In genomic region chr11:118289562-118289961, GRCm38 (mm10) we compare ENCODE assay signal across 8 mouse cellular contexts. TPM values are rescaled to one million over a fixed set of nuclear protein-coding genes. Genes with fewer than 3 reads are reported as not detected.
DNase-seq lines count a peak whose midpoint lies in the region; ATAC-seq and TF ChIP-seq lines count a peak whose summit lies in the region.

No protein-coding gene starts in this region.

- no peaks in the 10 kb centered on the region for H3K9me3 ChIP-seq in limb, embryonic 13.5 days
- no peaks in the 10 kb centered on the region for H3K9me3 ChIP-seq in stomach, postnatal 0 days (ENCODE audit: control insufficient read depth, low read length)

- H3K27ac ChIP-seq in cerebellum, adult 2 months (ENCODE audit: insufficient read depth, low read length) = peak overlapping the region; percentile 59
- H3K27ac ChIP-seq in testis, adult 2 months (ENCODE audit: control insufficient read depth, insufficient read depth, low read depth, low read length) = peak overlapping the region; percentile 72
- H3K27ac ChIP-seq in limb, embryonic 13.5 days = peak overlapping the region; percentile 67; the same call in 1 of the 2 replicates
- H3K27ac ChIP-seq in stomach, postnatal 0 days (replicated peaks) = peak overlapping the region; percentile 88

- peaks cover 4% of the 10 kb centered on the region; the same call in 1 of the 2 replicates for H3K4me1 ChIP-seq in cerebellum, adult 2 months (ENCODE audit: control insufficient read depth, insufficient read depth, low read length)
- H3K4me1 ChIP-seq in testis, adult 2 months (ENCODE audit: control insufficient read depth, insufficient read depth, low read length) = peaks cover 13% of the 10 kb centered on the region
- H3K4me1 ChIP-seq in limb, embryonic 13.5 days = peaks cover 19% of the 10 kb centered on the region
- 0 out of 2 replicates have a peak, but pooled peaks cover 4% of the 10 kb centered on the region for H3K4me1 ChIP-seq in stomach, postnatal 0 days (replicated peaks; ENCODE audit: control insufficient read depth, insufficient read depth)

- no peak for TF ChIP-seq EP300 in stomach, postnatal 0 days (optimal IDR thresholded peaks at IDR 0.05)

- TF ChIP-seq POLR2A in cerebellum, adult 2 months (IDR thresholded peaks at IDR 0.05; ENCODE audit: borderline replicate concordance, insufficient read depth, low read length) = no peak
- no peak for TF ChIP-seq POLR2A in testis, adult 2 months (IDR thresholded peaks at IDR 0.05; ENCODE audit: control insufficient read depth, low read depth, low read length)

- no peak for DNase-seq in cerebellum, adult 2 months
- DNase-seq in cerebellum, adult 11 months = no peak
- DNase-seq in testis, postnatal 10 days (ENCODE audit: low spot score) = no peak
- no peak for DNase-seq in stomach, postnatal 0 days (ENCODE audit: low spot score)
- no peak for DNase-seq in kidney, postnatal 10 days
- DNase-seq in adrenal gland, adult 18-20 months (ENCODE audit: low spot score in 2 of 2) = no peak

- H3K4me3 ChIP-seq in cerebellum, adult 2 months (replicated peaks; ENCODE audit: insufficient read depth, low read depth, low read length) = peak overlapping the region; percentile 84
- peak overlapping the region; percentile 87 for H3K4me3 ChIP-seq in testis, adult 2 months (ENCODE audit: control insufficient read depth, low read depth, low read length)
- peak overlapping the region; percentile 93 for H3K4me3 ChIP-seq in limb, embryonic 13.5 days
- peak overlapping the region; percentile 82 for H3K4me3 ChIP-seq in stomach, postnatal 0 days (ENCODE audit: low read depth, low read length)

- ATAC-seq in limb, embryonic 13.5 days (ENCODE audit: low FRiP score, low read depth) = peak; percentile 5; the same call in 1 of the 2 replicates
- no peak for ATAC-seq in stomach, postnatal 0 days (ENCODE audit: low FRiP score, low TSS enrichment)

- TF ChIP-seq CTCF in cerebellum, adult 2 months (IDR thresholded peaks at IDR 0.05; ENCODE audit: borderline replicate concordance, insufficient read depth, low read depth, low read length) = no peak
- no peak for TF ChIP-seq CTCF in testis, adult 2 months (IDR thresholded peaks at IDR 0.05; ENCODE audit: control insufficient read depth, insufficient read depth, insufficient replicate concordance, low read depth, low read length)
- no peak for TF ChIP-seq CTCF in stomach, postnatal 0 days (IDR thresholded peaks at IDR 0.05; ENCODE audit: low read depth)

- peak overlapping the region; percentile 88 for H3K9ac ChIP-seq in limb, embryonic 13.5 days
- peak overlapping the region; percentile 82 for H3K9ac ChIP-seq in stomach, postnatal 0 days (ENCODE audit: low read length)

- no peaks in the 10 kb centered on the region for H3K27me3 ChIP-seq in cerebellum, adult 2 months (ENCODE audit: control insufficient read depth, insufficient read depth, low read length)
- H3K27me3 ChIP-seq in testis, adult 2 months (ENCODE audit: control insufficient read depth, insufficient read depth, low read length) = no peaks in the 10 kb centered on the region
- no peaks in the 10 kb centered on the region for H3K27me3 ChIP-seq in limb, embryonic 13.5 days
- no peaks in the 10 kb centered on the region for H3K27me3 ChIP-seq in stomach, postnatal 0 days (ENCODE audit: control insufficient read depth, insufficient read depth, low read length)

- WGBS in cerebellum, adult 2 months = under 1% methylated on average over 22 of the region's 22 CpGs
- WGBS in limb, embryonic 13.5 days = under 1% methylated on average over 22 of the region's 22 CpGs
- WGBS in stomach, postnatal 0 days = under 1% methylated on average over 22 of the region's 22 CpGs

- no peaks in the 10 kb centered on the region; the same call in 1 of the 2 replicates for H3K36me3 ChIP-seq in testis, adult 2 months (ENCODE audit: control insufficient read depth, insufficient read depth, low read length)
- peaks cover 32% of the 10 kb centered on the region for H3K36me3 ChIP-seq in limb, embryonic 13.5 days
- peaks cover 12% of the 10 kb centered on the region for H3K36me3 ChIP-seq in stomach, postnatal 0 days (ENCODE audit: control insufficient read depth, insufficient read depth, low read length)

- H3K4me2 ChIP-seq in limb, embryonic 13.5 days (replicated peaks) = peak overlapping the region; percentile 84
- H3K4me2 ChIP-seq in stomach, postnatal 0 days (replicated peaks; ENCODE audit: low read depth) = peak overlapping the region; percentile 56

RNA-seq across cellular contexts. Expression of gene Usp36, which starts 0.5 kb away (rescaled TPM):
- polyA plus RNA-seq in cerebellum, adult 2 months (2012; rRNA removed) = 33.6 and 33.8 TPM in 2 replicates
- 3.7 and 3.9 TPM in 2 replicates for polyA plus RNA-seq in testis, adult 2 months (2012; rRNA removed)
- polyA plus RNA-seq in limb, embryonic 13.5 days (2015; fragmentation: Nextera tagmentation; extraction: Ambion mirVana) = 22.1 and 25.0 TPM in 2 replicates
- polyA plus RNA-seq in stomach, postnatal 0 days (2015; fragmentation: Nextera tagmentation; extraction: Ambion mirVana) = 8.1 and 8.9 TPM in 2 replicates
- total RNA-seq in adrenal gland, adult 18-20 months (2021) = 10 to 100 TPM; 24.5 to 25.5 TPM

RNA-seq across cellular contexts. Expression of gene Cyth1, which starts 41.2 kb away (rescaled TPM):
- polyA plus RNA-seq in cerebellum, adult 2 months (2012; rRNA removed) = 89.8 and 93.9 TPM in 2 replicates
- 31.8 and 31.9 TPM in 2 replicates for polyA plus RNA-seq in testis, adult 2 months (2012; rRNA removed)
- polyA plus RNA-seq in limb, embryonic 13.5 days (2015; fragmentation: Nextera tagmentation; extraction: Ambion mirVana) = 15.9 and 17.1 TPM in 2 replicates
- 13.1 and 13.3 TPM in 2 replicates for polyA plus RNA-seq in stomach, postnatal 0 days (2015; fragmentation: Nextera tagmentation; extraction: Ambion mirVana)
- total RNA-seq in adrenal gland, adult 18-20 months (2021) = 10 to 100 TPM; 29.4 to 32.2 TPM

RNA-seq across cellular contexts. Expression of gene Cep295nl, which starts 52.7 kb away (rescaled TPM):
- polyA plus RNA-seq in cerebellum, adult 2 months (2012; rRNA removed) = 0.21 and 0.49 TPM in 2 replicates
- polyA plus RNA-seq in testis, adult 2 months (2012; rRNA removed) = 274 and 283 TPM in 2 replicates
- polyA plus RNA-seq in limb, embryonic 13.5 days (2015; fragmentation: Nextera tagmentation; extraction: Ambion mirVana) = 0.55 and 0.86 TPM in 2 replicates
- polyA plus RNA-seq in stomach, postnatal 0 days (2015; fragmentation: Nextera tagmentation; extraction: Ambion mirVana) = 0.51 and 0.53 TPM in 2 replicates
- total RNA-seq in adrenal gland, adult 18-20 months (2021) = under 1 TPM; 0.20 to 0.96 TPM

Comparison
In these comparisons a context has a peak if more than half of its experiments do, and no peak if none do; other contexts are left out.
1. RNA of gene Cep295nl, which starts 52.7 kb away (polyA plus RNA-seq): 274 to 283 TPM in testis, adult 2 months; 0.55 to 0.86 TPM in limb, embryonic 13.5 days, 0.51 to 0.53 TPM in stomach, postnatal 0 days and 0.21 to 0.49 TPM in cerebellum, adult 2 months; every median in the first group is over 100 times any median in the second.
2. Peak in every context shown above with its lines, with median percentiles within 50 percentile points of each other: H3K27ac ChIP-seq and H3K4me3 ChIP-seq.